Mouse (Mus musculus) heart, adult 2 months (tissue): ENCODE data around the gene Atg2a.

Experiments used
- CTCF ChIP-seq: fragments of 200-600 bp; IDR thresholded peaks from 2 replicates; pipeline ENCODE4 v1.8.1; 2022; ENCODE audit warnings: antibody characterized with exemption, mild to moderate bottlenecking, moderate library complexity
- EP300 ChIP-seq: fragments of 200-500 bp; IDR thresholded peaks from 2 replicates; pipeline ENCODE4 v1.6.1; 2011; ENCODE audit warnings: low read depth, low read length, control low read depth; ENCODE audit not compliant: insufficient read depth
- POLR2A ChIP-seq: fragments of 200-500 bp; IDR thresholded peaks from 2 replicates; pipeline ENCODE4 v1.6.1; 2011; ENCODE audit warnings: mild to moderate bottlenecking, low read depth, low read length, control low read depth; ENCODE audit not compliant: insufficient read depth

DNA sequence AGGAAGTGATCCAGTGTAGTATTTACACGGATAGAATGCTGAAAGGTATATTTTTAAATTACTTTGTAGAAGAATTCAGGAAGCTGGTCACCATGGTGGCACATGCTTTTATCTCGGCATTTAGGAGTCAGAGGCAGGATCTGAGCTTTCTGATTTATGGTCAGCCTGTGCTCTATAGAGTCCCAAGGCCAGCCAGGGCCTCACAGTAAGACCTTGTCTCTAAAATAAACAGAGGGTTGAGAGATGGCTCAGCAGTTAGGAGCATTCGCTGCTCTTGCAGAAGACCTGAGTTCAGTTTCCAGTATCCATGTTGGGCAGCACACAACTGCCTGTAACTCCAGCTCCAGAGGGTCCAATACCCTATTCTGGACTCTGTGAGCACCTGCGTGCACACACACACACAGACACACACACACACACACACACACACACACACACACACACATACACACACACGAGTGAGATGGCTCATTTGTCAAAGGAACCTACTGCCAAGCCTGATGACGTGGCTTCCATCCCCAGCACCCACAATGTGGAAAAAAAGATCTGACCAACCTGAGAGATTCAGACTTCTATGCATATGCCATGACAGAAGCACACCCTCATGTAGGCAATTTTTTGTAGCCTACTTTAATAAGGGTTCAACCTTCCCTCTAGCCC, 25.3 kb upstream of the Atg2a start:
- TF ChIP-seq EP300 (no peak), POLR2A (no peak), CTCF (no peak)
